Mouse (Mus musculus) hindbrain, embryonic 16.5 days (tissue): ENCODE results near the gene Smarca5. TPM values are rescaled to one million over a fixed set of nuclear protein-coding genes. Genes with fewer than 3 reads are reported as not detected.
A peak's percentile ranks its signal among the peaks of the same experiment; 100 is the strongest.
"Not testable (repeated sequence)": the region's sequence is repeated elsewhere in the genome, so short reads cannot be mapped to it uniquely, and the experiment has no call there.

ENCODE experiments used
- ATAC-seq: fragments of 200-750 bp; cut with Nextera tagmentation; 2 replicates; pipeline ENCODE4 v1.8.0; 2017; ENCODE audit warnings: moderate TSS enrichment, moderate library complexity
- H3K27ac ChIP-seq: fragments of 300-500 bp; sonication (generic); 2 replicates; pipeline ENCODE4 v1.5.1; 2014; ENCODE audit warnings: low read depth, mild to moderate bottlenecking, control low read depth, low read length, moderate library complexity
- H3K27me3 ChIP-seq: fragments of 300-500 bp; sonication (generic); replicated peaks from 2 replicates; pipeline ENCODE4 v1.6.1; 2014; ENCODE audit warnings: low read length; ENCODE audit not compliant: control insufficient read depth, insufficient read depth
- H3K36me3 ChIP-seq: fragments of 300-500 bp; sonication (generic); 2 replicates; pipeline ENCODE4 v1.6.1; 2014; ENCODE audit warnings: mild to moderate bottlenecking, low read length, moderate library complexity, mixed read lengths; ENCODE audit not compliant: control insufficient read depth, insufficient read depth
- H3K4me1 ChIP-seq: fragments of 300-500 bp; sonication (generic); 2 replicates; pipeline ENCODE4 v1.6.1; 2014; ENCODE audit warnings: low read depth, low read length; ENCODE audit not compliant: control insufficient read depth, insufficient read depth
- H3K4me2 ChIP-seq: fragments of 300-500 bp; sonication (generic); 2 replicates; pipeline ENCODE4 v1.6.1; 2014; ENCODE audit warnings: mild to moderate bottlenecking, low read length, control low read depth, moderate library complexity
- H3K4me3 ChIP-seq: fragments of 300-500 bp; sonication (generic); 2 replicates; pipeline ENCODE4 v1.5.1; 2014; ENCODE audit warnings: mild to moderate bottlenecking, low read length, control low read depth, moderate library complexity
- H3K9ac ChIP-seq: fragments of 300-500 bp; sonication (generic); 2 replicates; pipeline ENCODE4 v1.6.1; 2014; ENCODE audit warnings: low read depth, mild to moderate bottlenecking, control low read depth, low read length, moderate library complexity
- H3K9me3 ChIP-seq: fragments of 300-500 bp; sonication (generic); 2 replicates; pipeline ENCODE4 v1.6.1; 2014; ENCODE audit warnings: mild to moderate bottlenecking, low read length, moderate library complexity; ENCODE audit not compliant: control insufficient read depth
- WGBS: fragments of 180-500 bp; shearing (Covaris S2); extraction: QIAGEN DNeasy Blood & Tissue Kit; methylation state at CpG from one replicate; pipeline ENCODE4 v1.1.7; 2014; 5-methylcytosine and 5-hydroxymethylcytosine counted together
- polyA plus RNA-seq: library from polyadenylated mRNA; unstranded; fragments of >200 nt; fragmentation: Nextera tagmentation; extraction: Ambion mirVana; gene quantifications from 2 replicates; pipeline ENCODE4 v1.2.1, GENCODE M21; 2015

Smarca5 gene
- polyA plus RNA-seq = 34.3 and 37.5 TPM in 2 replicates

DNA sequence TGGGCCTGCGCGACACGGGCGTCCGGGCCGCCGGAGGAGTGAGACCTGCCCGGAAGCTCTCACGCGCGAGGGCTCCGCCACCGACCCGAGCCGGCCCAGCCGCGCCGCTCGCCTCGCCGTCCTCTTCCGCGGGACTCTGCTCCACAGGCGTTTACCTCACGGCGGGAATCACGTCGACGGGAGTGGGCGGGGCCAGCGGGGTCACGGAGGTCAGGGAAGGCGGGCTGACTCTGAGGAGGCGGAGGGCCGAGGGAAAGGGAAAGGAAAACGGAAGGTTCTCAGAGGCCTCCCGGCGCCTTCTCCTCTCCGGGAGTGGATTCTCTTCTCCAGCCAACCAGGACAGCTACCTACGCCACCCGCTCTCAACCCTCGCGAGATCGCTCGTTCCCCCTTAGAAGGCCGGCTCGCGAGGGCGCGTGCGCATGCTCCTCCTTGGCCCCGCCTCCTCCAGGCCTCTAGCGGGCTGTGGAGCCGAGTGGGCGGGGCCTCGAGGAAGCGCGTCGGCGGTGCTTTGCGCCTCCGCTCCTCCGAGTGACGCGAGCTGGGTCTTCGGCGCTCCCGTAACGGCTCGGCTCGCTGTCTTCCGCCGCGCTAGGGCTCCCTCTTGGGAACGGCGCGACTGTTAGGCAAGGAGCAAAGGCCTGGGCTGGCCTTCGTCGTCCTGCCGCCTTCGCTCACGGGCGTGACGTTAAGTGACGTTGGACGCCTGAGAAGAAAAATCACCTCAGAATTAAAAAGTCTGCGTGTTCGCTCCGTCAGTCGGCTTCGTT is at the start of gene Smarca5:
Gene Smarca5 (minus strand): TSS at position 343 of the 770 bp plus-strand sequence.
- WGBS = 2% methylated on average over 58 of the region's 91 CpGs

GRCm38 (mm10) chr8:80784559-80784958 is 45.3 kb upstream of the Smarca5 start:
- Histone ChIP-seq H3K4me1 (peaks cover 6% of the 10 kb centered on the region; the same call in 1 of the 2 replicates), H3K4me3 (no peak overlapping the region), H3K9me3 (no peaks in the 10 kb centered on the region), H3K27ac (no peak overlapping the region), H3K4me2 (no peak overlapping the region), H3K27me3 (no peaks in the 10 kb centered on the region), H3K9ac (no peak overlapping the region), H3K36me3 (no peaks in the 10 kb centered on the region; the same call in 1 of the 2 replicates)
- no peak for ATAC-seq
- WGBS = 95% methylated on average over 9 of the region's 9 CpGs

More for the DNA sequence above, at the start of gene Smarca5:
- H3K9me3 ChIP-seq, H3K4me1 ChIP-seq, H3K36me3 ChIP-seq, H3K27me3 ChIP-seq: not testable (repeated sequence)
- Histone ChIP-seq H3K9ac (peak within 1 kb of the TSS; percentile 91), H3K4me3 (peak within 1 kb of the TSS; percentile 88), H3K27ac (peak within 1 kb of the TSS; percentile 96), H3K4me2 (peak within 1 kb of the TSS; percentile 92)
- ATAC-seq = peak; percentile 96

DNA sequence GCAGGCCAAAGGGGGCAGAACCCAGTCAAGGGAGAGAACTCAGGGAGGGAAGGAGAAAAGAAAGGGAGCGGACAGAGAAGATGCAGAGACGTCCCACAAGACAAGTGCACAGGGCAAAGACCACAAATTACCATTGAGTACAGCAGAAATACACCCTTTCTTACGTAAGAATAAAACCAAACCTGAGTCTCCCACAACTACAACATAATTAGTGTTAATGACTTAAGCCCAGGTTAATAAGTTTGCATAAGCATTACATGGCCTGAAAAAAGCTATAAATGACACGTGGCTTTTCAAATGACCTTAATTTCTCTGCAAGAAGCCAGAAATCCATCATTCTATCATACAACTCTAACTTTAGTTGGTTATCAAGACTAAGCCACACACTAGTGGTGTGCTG is 44.0 kb upstream of the Smarca5 start:
- H3K27ac ChIP-seq = no peak overlapping the region
- no peaks in the 10 kb centered on the region for H3K9me3 ChIP-seq
- H3K27me3 ChIP-seq = no peaks in the 10 kb centered on the region
- no peak overlapping the region for H3K4me3 ChIP-seq
- WGBS = 86% methylated on average over 4 of the region's 4 CpGs
- H3K4me2 ChIP-seq = no peak overlapping the region
- ATAC-seq = no peak
- no peak overlapping the region for H3K9ac ChIP-seq
- H3K4me1 ChIP-seq = peaks cover 6% of the 10 kb centered on the region; the same call in 1 of the 2 replicates
- peaks cover 3% of the 10 kb centered on the region; the same call in 1 of the 2 replicates for H3K36me3 ChIP-seq

GRCm38 (mm10) chr8:80781338-80781737 is 42.0 kb upstream of the Smarca5 start:
- Histone ChIP-seq H3K27me3 (no peaks in the 10 kb centered on the region), H3K4me1 (peaks cover 6% of the 10 kb centered on the region; the same call in 1 of the 2 replicates), H3K4me2 (no peak overlapping the region), H3K36me3 (peaks cover 5% of the 10 kb centered on the region; the same call in 1 of the 2 replicates), H3K9ac (no peak overlapping the region), H3K4me3 (no peak overlapping the region), H3K27ac (peak overlapping the region; percentile 8; the same call in 1 of the 2 replicates), H3K9me3 (no peaks in the 10 kb centered on the region)
- WGBS = 42% methylated on average over 10 of the region's 10 CpGs
- peak; percentile 82 for ATAC-seq

DNA sequence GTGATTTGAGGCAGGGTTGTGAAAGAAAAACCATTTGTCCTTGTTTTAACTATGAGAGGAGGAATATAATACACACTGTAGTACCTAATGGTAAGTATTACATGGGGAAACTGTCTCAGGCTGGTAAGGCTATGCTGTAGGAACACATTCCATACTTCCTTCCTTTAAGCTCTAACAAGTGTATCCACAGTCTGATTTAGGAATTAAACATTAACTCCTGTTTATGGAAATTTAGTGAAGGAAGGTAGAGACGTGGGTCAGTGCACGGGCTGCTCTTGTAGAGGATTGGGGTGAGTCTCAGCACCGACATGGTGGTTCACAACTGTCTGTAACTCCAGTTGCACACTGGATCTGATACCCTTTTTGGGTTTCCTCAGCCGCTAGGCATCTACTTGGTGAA is 41.0 kb upstream of the Smarca5 start:
- Histone ChIP-seq H3K4me1 (peaks cover 6% of the 10 kb centered on the region; the same call in 1 of the 2 replicates), H3K9ac (no peak overlapping the region), H3K9me3 (no peaks in the 10 kb centered on the region), H3K27ac (no peak overlapping the region), H3K4me2 (no peak overlapping the region), H3K36me3 (peaks cover 5% of the 10 kb centered on the region; the same call in 1 of the 2 replicates), H3K4me3 (no peak overlapping the region), H3K27me3 (no peaks in the 10 kb centered on the region)
- WGBS = 95% methylated on average over 4 of the region's 4 CpGs
- ATAC-seq = no peak

DNA sequence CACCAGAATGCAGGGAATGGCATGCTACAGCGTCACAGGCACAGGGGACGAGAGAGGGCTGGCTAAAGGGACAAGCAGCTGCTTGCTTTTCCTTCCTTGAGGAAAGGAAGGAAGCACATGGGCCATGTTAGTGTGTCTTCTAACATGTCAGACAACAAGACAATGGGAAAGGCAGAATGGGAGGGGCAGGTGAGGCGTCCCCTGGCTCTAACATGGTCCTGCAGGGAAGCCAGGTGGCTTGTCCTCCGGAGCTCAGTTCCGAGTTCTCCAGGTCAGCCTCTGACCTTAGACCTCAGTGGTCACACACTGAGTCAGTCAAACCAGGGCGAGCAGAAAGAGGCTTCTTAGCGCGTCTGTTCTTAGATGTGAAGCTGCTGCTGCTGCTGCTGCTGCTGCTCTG is 37.1 kb upstream of the Smarca5 start:
- Histone ChIP-seq H3K27ac (no peak overlapping the region), H3K4me3 (no peak overlapping the region), H3K27me3 (no peaks in the 10 kb centered on the region), H3K9ac (no peak overlapping the region), H3K36me3 (peaks cover 5% of the 10 kb centered on the region; the same call in 1 of the 2 replicates), H3K4me1 (peaks cover 4% of the 10 kb centered on the region; the same call in 1 of the 2 replicates), H3K9me3 (no peaks in the 10 kb centered on the region), H3K4me2 (no peak overlapping the region)
- 79% methylated on average over 8 of the region's 8 CpGs for WGBS
- no peak for ATAC-seq

DNA sequence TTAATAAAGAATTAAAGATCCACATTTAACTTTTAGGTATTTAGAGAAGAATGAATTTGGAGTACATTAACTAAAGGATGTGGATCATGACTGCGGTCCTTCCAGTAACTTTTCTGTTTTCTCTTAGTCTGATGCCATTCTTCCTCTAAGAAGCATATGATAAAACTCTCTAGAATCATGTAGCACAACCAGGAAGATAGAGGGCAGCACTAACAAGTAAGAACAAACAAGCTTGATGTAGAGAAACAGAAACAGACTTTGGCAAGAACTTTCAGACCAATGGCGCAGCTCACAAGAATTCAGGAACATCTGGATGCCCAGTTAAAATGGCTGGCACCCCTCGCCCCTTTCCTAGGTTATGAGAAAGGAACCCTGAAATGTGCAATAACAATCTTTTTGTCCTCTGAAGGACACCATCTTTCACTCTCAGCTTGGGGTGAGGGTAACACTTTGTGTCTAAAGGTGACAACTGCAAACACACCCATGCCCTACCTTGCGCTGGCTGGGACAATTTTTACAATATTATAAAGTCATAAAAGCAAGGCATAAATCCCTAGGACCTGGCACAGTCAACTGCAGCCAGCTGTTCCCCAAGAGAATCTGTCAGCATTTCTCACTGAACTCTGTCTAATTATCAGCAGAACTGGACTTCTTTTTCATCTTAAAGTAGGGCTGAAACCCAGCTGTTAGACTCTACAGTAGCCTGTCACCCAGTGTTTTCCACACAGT is 33.6 kb upstream of the Smarca5 start:
- H3K27me3 ChIP-seq = no peaks in the 10 kb centered on the region
- H3K9me3 ChIP-seq = no peaks in the 10 kb centered on the region
- no peak overlapping the region for H3K9ac ChIP-seq
- H3K4me3 ChIP-seq = no peak overlapping the region
- 84% methylated on average over 4 of the region's 4 CpGs for WGBS
- H3K4me1 ChIP-seq = no peaks in the 10 kb centered on the region
- no peak overlapping the region for H3K4me2 ChIP-seq
- ATAC-seq = 0 out of 2 replicates have a peak, but pooled peaks have one; percentile 37
- no peak overlapping the region for H3K27ac ChIP-seq
- H3K36me3 ChIP-seq = peaks cover 2% of the 10 kb centered on the region; the same call in 1 of the 2 replicates

DNA sequence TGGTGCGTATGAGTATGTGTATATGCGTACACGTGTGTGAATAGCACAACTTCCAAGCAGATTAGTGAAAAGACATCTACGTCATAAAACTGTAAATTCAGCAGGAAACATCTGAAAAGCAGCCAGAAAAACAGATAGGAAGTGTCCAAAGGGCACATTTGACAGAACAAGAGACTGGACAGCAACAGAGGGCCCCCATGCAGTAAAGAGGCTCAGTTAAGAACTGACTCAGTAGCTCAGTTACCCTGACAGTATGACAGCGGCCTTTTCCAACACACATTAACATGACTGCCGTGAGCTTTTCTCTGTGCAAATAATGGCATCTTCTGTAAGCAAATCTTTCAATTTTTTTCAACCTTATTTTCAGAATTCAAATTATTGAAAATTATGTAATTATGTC is 29.2 kb upstream of the Smarca5 start:
- no peak for ATAC-seq
- WGBS = 94% methylated on average over 6 of the region's 6 CpGs
- H3K4me2 ChIP-seq = no peak overlapping the region

More for the DNA sequence above, 29.2 kb upstream of the Smarca5 start:
- H3K4me3 ChIP-seq = no peak overlapping the region
- H3K4me1 ChIP-seq = no peaks in the 10 kb centered on the region
- no peak overlapping the region for H3K9ac ChIP-seq
- no peaks in the 10 kb centered on the region for H3K27me3 ChIP-seq
- H3K9me3 ChIP-seq = no peaks in the 10 kb centered on the region
- peaks cover 10% of the 10 kb centered on the region for H3K36me3 ChIP-seq
- H3K27ac ChIP-seq = no peak overlapping the region
